Mouse (Mus musculus): ENCODE results near the gene 1810010H24Rik. TPM values are rescaled to one million over a fixed set of nuclear protein-coding genes. Genes with fewer than 3 reads are reported as not detected.
"Not testable (repeated sequence)": the region's sequence is repeated elsewhere in the genome, so short reads cannot be mapped to it uniquely, and the experiment has no call there.

The 1810010H24Rik gene
- polyA plus RNA-seq, 1 experiment: 0.47 TPM

GRCm38 (mm10) chr11:107044321-107044720, 18.8 kb downstream of the 1810010H24Rik start:
- Histone ChIP-seq H3K4me3 (ENCODE audit: insufficient read depth, poor library complexity, severe bottlenecking) (no peak overlapping the region), H3K79me2 (ENCODE audit: control insufficient read depth, insufficient read depth) (no peaks in the 10 kb centered on the region), H3ac (ENCODE audit: control insufficient read depth, insufficient read length, low read depth) (no peak overlapping the region), H3K79me3 (ENCODE audit: low read depth) (peaks cover 1% of the 10 kb centered on the region), H3K36me3 (ENCODE audit: control insufficient read depth, insufficient read depth) (peaks cover 59% of the 10 kb centered on the region), H3K27me3 (ENCODE audit: control insufficient read depth, insufficient read depth, insufficient read length) (no peaks in the 10 kb centered on the region)
- TF ChIP-seq CEBPB (IDR thresholded peaks at IDR 0.05; ENCODE audit: low read depth): no peak
- TF ChIP-seq CTCF (IDR thresholded peaks at IDR 0.05; ENCODE audit: control insufficient read depth, insufficient read depth, insufficient read length): peak; percentile 20

GRCm38 (mm10) chr11:107045546-107045945, 20.1 kb downstream of the 1810010H24Rik start:
- no peak for TF ChIP-seq FOSL1 (IDR thresholded peaks at IDR 0.05; ENCODE audit: insufficient read depth, low read length, poor library complexity, severe bottlenecking)
- no peak for TF ChIP-seq CTCF (IDR thresholded peaks at IDR 0.05; ENCODE audit: control insufficient read depth, insufficient read depth, insufficient read length)
- TF ChIP-seq CEBPB (IDR thresholded peaks at IDR 0.05; ENCODE audit: low read depth): no peak
- TF ChIP-seq MYOD1 (IDR thresholded peaks at IDR 0.05; ENCODE audit: control insufficient read depth, insufficient read length, low read depth): no peak
- TF ChIP-seq USF1 (IDR thresholded peaks at IDR 0.05; ENCODE audit: low read depth): no peak
- no peak for TF ChIP-seq MAX (IDR thresholded peaks at IDR 0.05)
- no peak for TF ChIP-seq MYOG (IDR thresholded peaks at IDR 0.05; ENCODE audit: control insufficient read depth, extremely low read depth, insufficient read length)
- H3K79me3 ChIP-seq (ENCODE audit: low read depth): peaks cover 1% of the 10 kb centered on the region
- peaks cover 57% of the 10 kb centered on the region for H3K36me3 ChIP-seq (ENCODE audit: control insufficient read depth, insufficient read depth)
- no peaks in the 10 kb centered on the region for H3K27me3 ChIP-seq (ENCODE audit: control insufficient read depth, insufficient read depth, insufficient read length)
- no peaks in the 10 kb centered on the region for H3K79me2 ChIP-seq (ENCODE audit: control insufficient read depth, insufficient read depth)
- H3ac ChIP-seq (ENCODE audit: control insufficient read depth, insufficient read length, low read depth): no peak overlapping the region
- no peak overlapping the region for H3K4me3 ChIP-seq (ENCODE audit: insufficient read depth, poor library complexity, severe bottlenecking)

- no peak overlapping the region for H3K4me3 ChIP-seq (ENCODE audit: insufficient read depth, poor library complexity, severe bottlenecking)
- TF ChIP-seq CEBPB (IDR thresholded peaks at IDR 0.05; ENCODE audit: low read depth) (no peak), FOSL1 (IDR thresholded peaks at IDR 0.05; ENCODE audit: insufficient read depth, low read length, poor library complexity, severe bottlenecking) (no peak), USF1 (IDR thresholded peaks at IDR 0.05; ENCODE audit: low read depth) (no peak), MYOG (IDR thresholded peaks at IDR 0.05; ENCODE audit: control insufficient read depth, extremely low read depth, insufficient read length) (no peak), MAX (IDR thresholded peaks at IDR 0.05) (no peak)
- H3K27me3 ChIP-seq (ENCODE audit: control insufficient read depth, insufficient read depth, insufficient read length): no peaks in the 10 kb centered on the region
- no peak overlapping the region for H3ac ChIP-seq (ENCODE audit: control insufficient read depth, insufficient read length, low read depth)
- H3K36me3 ChIP-seq (ENCODE audit: control insufficient read depth, insufficient read depth): peaks cover 52% of the 10 kb centered on the region
- H3K79me3 ChIP-seq (ENCODE audit: low read depth): peaks cover 1% of the 10 kb centered on the region
- H3K79me2 ChIP-seq (ENCODE audit: control insufficient read depth, insufficient read depth): no peaks in the 10 kb centered on the region
Observed at GRCm38 (mm10) chr11:107046766-107047620, 21.5 kb downstream of the 1810010H24Rik start.

- TF ChIP-seq CEBPB (IDR thresholded peaks at IDR 0.05; ENCODE audit: low read depth) (no peak), FOSL1 (IDR thresholded peaks at IDR 0.05; ENCODE audit: insufficient read depth, low read length, poor library complexity, severe bottlenecking) (no peak), MAX (IDR thresholded peaks at IDR 0.05) (no peak), MYOG (IDR thresholded peaks at IDR 0.05; ENCODE audit: control insufficient read depth, extremely low read depth, insufficient read length) (no peak), MYOD1 (IDR thresholded peaks at IDR 0.05; ENCODE audit: control insufficient read depth, insufficient read length, low read depth) (no peak), CTCF (IDR thresholded peaks at IDR 0.05; ENCODE audit: control insufficient read depth, insufficient read depth, insufficient read length) (no peak), USF1 (IDR thresholded peaks at IDR 0.05; ENCODE audit: low read depth) (no peak)
- Histone ChIP-seq H3ac (ENCODE audit: control insufficient read depth, insufficient read length, low read depth) (no peak overlapping the region), H3K79me2 (ENCODE audit: control insufficient read depth, insufficient read depth) (no peaks in the 10 kb centered on the region), H3K79me3 (ENCODE audit: low read depth) (no peaks in the 10 kb centered on the region), H3K4me3 (ENCODE audit: insufficient read depth, poor library complexity, severe bottlenecking) (no peak overlapping the region), H3K36me3 (ENCODE audit: control insufficient read depth, insufficient read depth) (peaks cover 82% of the 10 kb centered on the region), H3K27me3 (ENCODE audit: control insufficient read depth, insufficient read depth, insufficient read length) (no peaks in the 10 kb centered on the region)
Observed at GRCm38 (mm10) chr11:107054870-107055269, 29.4 kb downstream of the 1810010H24Rik start.

- Histone ChIP-seq H3K79me3 (ENCODE audit: low read depth) (no peaks in the 10 kb centered on the region), H3K36me3 (ENCODE audit: control insufficient read depth, insufficient read depth) (peaks cover 96% of the 10 kb centered on the region), H3K4me3 (ENCODE audit: insufficient read depth, poor library complexity, severe bottlenecking) (no peak overlapping the region), H3ac (ENCODE audit: control insufficient read depth, insufficient read length, low read depth) (no peak overlapping the region), H3K27me3 (ENCODE audit: control insufficient read depth, insufficient read depth, insufficient read length) (no peaks in the 10 kb centered on the region), H3K79me2 (ENCODE audit: control insufficient read depth, insufficient read depth) (no peaks in the 10 kb centered on the region)
- TF ChIP-seq MYOD1 (IDR thresholded peaks at IDR 0.05; ENCODE audit: control insufficient read depth, insufficient read length, low read depth): no peak
- TF ChIP-seq USF1 (IDR thresholded peaks at IDR 0.05; ENCODE audit: low read depth): no peak
- TF ChIP-seq MAX (IDR thresholded peaks at IDR 0.05): no peak
- no peak for TF ChIP-seq CEBPB (IDR thresholded peaks at IDR 0.05; ENCODE audit: low read depth)
- TF ChIP-seq CTCF (IDR thresholded peaks at IDR 0.05; ENCODE audit: control insufficient read depth, insufficient read depth, insufficient read length): no peak
- TF ChIP-seq MYOG (IDR thresholded peaks at IDR 0.05; ENCODE audit: control insufficient read depth, extremely low read depth, insufficient read length): no peak
Observed at GRCm38 (mm10) chr11:107057391-107057790, 31.9 kb downstream of the 1810010H24Rik start.

- not testable (repeated sequence) for H3K27me3 ChIP-seq (ENCODE audit: control insufficient read depth, insufficient read depth, insufficient read length); H3K4me3 ChIP-seq (ENCODE audit: insufficient read depth, poor library complexity, severe bottlenecking); H3ac ChIP-seq (ENCODE audit: control insufficient read depth, insufficient read length, low read depth); H3K79me3 ChIP-seq (ENCODE audit: low read depth); H3K79me2 ChIP-seq (ENCODE audit: control insufficient read depth, insufficient read depth)
- H3K36me3 ChIP-seq (ENCODE audit: control insufficient read depth, insufficient read depth): peaks cover 81% of the 10 kb centered on the region
Observed at GRCm38 (mm10) chr11:107059634-107060033, 34.2 kb downstream of the 1810010H24Rik start.
